Mouse (Mus musculus): Measurements from ENCODE around the gene Fgf12.

- TF ChIP-seq CTCF (IDR thresholded peaks at IDR 0.05; ENCODE audit: low read depth) (no peak), EP300 (optimal IDR thresholded peaks at IDR 0.05) (no peak)
Observed at GRCm38 (mm10) chr16:28694113-28694899, 58.6 kb downstream of the Fgf12 start.
